Mouse (Mus musculus) liver, postnatal 0 days (tissue): Measurements from ENCODE around the gene Cyfip1.

Experiments
- CTCF ChIP-seq: sonication (generic); IDR thresholded peaks from 2 replicates; pipeline ENCODE4 v1.5.1; 2016; ENCODE audit warnings: antibody characterized with exemption, low read depth
- EP300 ChIP-seq: IDR thresholded peaks from 2 replicates; pipeline ENCODE4 v1.6.1; 2016; ENCODE audit warnings: antibody characterized with exemption, low read depth, mild to moderate bottlenecking

GRCm38 (mm10) chr7:55889996-55890395, 48.5 kb downstream of the Cyfip1 start:
- TF ChIP-seq EP300 (no peak), CTCF (no peak)
